Mouse (Mus musculus) forebrain, embryonic 16.5 days (tissue): Measurements from ENCODE around the gene Cacna1g. TPM values are rescaled to one million over a fixed set of nuclear protein-coding genes. Genes with fewer than 3 reads are reported as not detected.

ENCODE experiments used
- ATAC-seq: fragments of 200-750 bp; cut with Nextera tagmentation; 2 replicates; pipeline ENCODE4 v1.8.0; 2017; ENCODE audit warnings: mild to moderate bottlenecking, moderate library complexity
- H3K27ac ChIP-seq: fragments of 300-500 bp; sonication (generic); 2 replicates; pipeline ENCODE4 v1.5.1; 2014; ENCODE audit warnings: low read length, control low read depth
- H3K27me3 ChIP-seq: fragments of 300-500 bp; sonication (generic); replicated peaks from 2 replicates; pipeline ENCODE4 v1.6.1; 2014; ENCODE audit warnings: low read length; ENCODE audit not compliant: control insufficient read depth, insufficient read depth
- H3K36me3 ChIP-seq: fragments of 300-500 bp; sonication (generic); 2 replicates; pipeline ENCODE4 v1.6.1; 2014; ENCODE audit not compliant: control insufficient read depth, insufficient read depth
- H3K4me1 ChIP-seq: fragments of 300-500 bp; sonication (generic); replicated peaks from 2 replicates; pipeline ENCODE4 v1.6.1; 2014; ENCODE audit warnings: low read length; ENCODE audit not compliant: control insufficient read depth, insufficient read depth
- H3K4me2 ChIP-seq: fragments of 300-500 bp; sonication (generic); 2 replicates; pipeline ENCODE4 v1.6.1; 2014; ENCODE audit warnings: mild to moderate bottlenecking, low read length, control low read depth
- H3K4me3 ChIP-seq: fragments of 300-500 bp; sonication (generic); replicated peaks from 2 replicates; pipeline ENCODE4 v1.5.1; 2014; ENCODE audit warnings: mild to moderate bottlenecking, low read length, control low read depth
- H3K9ac ChIP-seq: fragments of 300-500 bp; sonication (generic); replicated peaks from 2 replicates; pipeline ENCODE4 v1.6.1; 2014; ENCODE audit warnings: low read depth, low read length, control low read depth
- H3K9me3 ChIP-seq: fragments of 300-500 bp; sonication (generic); 2 replicates; pipeline ENCODE4 v1.6.1; 2016; ENCODE audit warnings: low read length; ENCODE audit not compliant: control insufficient read depth
- WGBS: fragments of 180-500 bp; shearing (Covaris S2); extraction: QIAGEN DNeasy Blood & Tissue Kit; methylation state at CpG from one replicate; pipeline ENCODE4 v1.1.7; 2014; 5-methylcytosine and 5-hydroxymethylcytosine counted together
- polyA plus RNA-seq: library from polyadenylated mRNA; unstranded; fragments of >200 nt; fragmentation: Nextera tagmentation; extraction: Ambion mirVana; gene quantifications from 2 replicates; pipeline ENCODE4 v1.2.1, GENCODE M21; 2015

Gene Cacna1g
- polyA plus RNA-seq, 1 experiment from 2014 or later = 12.1 TPM

DNA sequence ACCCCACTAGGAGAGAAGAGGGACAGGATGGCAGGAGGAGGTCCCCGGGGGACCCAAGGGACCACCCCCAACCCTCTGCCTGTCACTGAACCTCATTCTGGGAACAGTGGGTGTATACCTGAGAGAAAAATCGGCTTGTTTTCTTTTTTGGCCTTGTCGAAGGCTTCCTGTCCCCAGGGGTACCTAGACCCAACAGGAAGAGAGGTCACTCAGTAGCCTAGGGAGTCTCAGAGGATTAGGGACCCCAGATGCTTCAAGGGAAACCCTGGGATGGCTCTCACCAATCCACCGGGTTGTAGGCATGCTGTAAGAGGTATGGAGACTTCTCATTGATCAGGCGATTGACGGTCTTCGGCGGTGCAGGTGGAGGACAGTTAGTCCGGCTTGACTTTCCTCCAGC is 10.6 kb upstream of the Cacna1g start:
- WGBS = 88% methylated on average over 9 of the region's 9 CpGs
- ATAC-seq = no peak

DNA sequence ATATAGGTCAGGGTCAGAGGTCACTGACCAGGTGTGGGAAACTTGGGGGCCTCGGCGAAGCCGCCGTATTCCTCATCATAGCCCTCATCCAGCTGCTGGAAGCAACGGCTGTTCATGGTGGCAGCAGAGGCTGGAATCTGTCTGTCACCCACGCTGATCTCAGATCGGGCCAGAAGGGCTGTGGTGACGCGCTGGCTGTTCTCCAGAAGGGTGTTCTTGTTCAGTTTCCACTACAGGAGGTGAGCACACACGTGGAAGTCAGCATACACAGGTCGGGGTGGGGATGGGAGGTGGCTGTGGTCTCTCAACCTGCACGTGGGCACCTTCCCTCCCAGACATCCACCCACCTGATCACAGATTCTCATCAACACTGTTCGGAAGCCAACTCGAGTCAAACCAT is 9.9 kb upstream of the Cacna1g start:
- WGBS = 80% methylated on average over 14 of the region's 14 CpGs
- Histone ChIP-seq H3K4me3 (no peak overlapping the region), H3K9ac (no peak overlapping the region), H3K27ac (no peak overlapping the region), H3K27me3 (no peaks in the 10 kb centered on the region), H3K36me3 (no peaks in the 10 kb centered on the region), H3K4me1 (no peaks in the 10 kb centered on the region), H3K9me3 (no peaks in the 10 kb centered on the region), H3K4me2 (no peak overlapping the region)
- ATAC-seq = no peak

More for the DNA sequence above, 10.6 kb upstream of the Cacna1g start:
- H3K4me3 ChIP-seq = no peak overlapping the region
- H3K9ac ChIP-seq = no peak overlapping the region
- no peak overlapping the region for H3K27ac ChIP-seq
- no peaks in the 10 kb centered on the region for H3K27me3 ChIP-seq
- no peaks in the 10 kb centered on the region for H3K4me1 ChIP-seq
- no peaks in the 10 kb centered on the region for H3K9me3 ChIP-seq
- no peaks in the 10 kb centered on the region for H3K36me3 ChIP-seq
- no peak overlapping the region for H3K4me2 ChIP-seq

DNA sequence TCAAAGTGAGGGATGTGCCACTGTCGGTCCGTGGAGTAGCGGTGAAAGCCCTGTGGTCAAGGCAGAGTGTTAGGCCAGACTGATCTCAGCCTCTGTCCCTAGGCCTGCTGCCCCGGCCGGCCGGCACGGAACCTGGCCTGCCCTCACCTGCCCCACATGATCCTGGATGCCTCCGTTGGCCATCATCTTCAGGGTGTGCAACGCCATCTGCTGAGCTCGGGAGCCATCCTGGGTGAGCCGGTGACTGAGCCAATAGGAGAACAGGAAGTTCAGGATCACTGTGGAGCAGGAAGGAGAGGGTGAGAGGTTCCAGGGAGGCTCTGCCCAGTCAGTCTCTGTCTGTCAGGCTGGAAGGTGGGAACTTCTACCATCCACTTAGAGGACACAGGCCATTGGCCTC is 9.4 kb upstream of the Cacna1g start:
- no peaks in the 10 kb centered on the region for H3K36me3 ChIP-seq
- H3K4me2 ChIP-seq = no peak overlapping the region
- no peak for ATAC-seq
- H3K9ac ChIP-seq = no peak overlapping the region
- H3K27me3 ChIP-seq = no peaks in the 10 kb centered on the region
- H3K9me3 ChIP-seq = no peaks in the 10 kb centered on the region
- H3K4me3 ChIP-seq = no peak overlapping the region
- WGBS = 79% methylated on average over 11 of the region's 11 CpGs
- no peaks in the 10 kb centered on the region for H3K4me1 ChIP-seq
- no peak overlapping the region for H3K27ac ChIP-seq

DNA sequence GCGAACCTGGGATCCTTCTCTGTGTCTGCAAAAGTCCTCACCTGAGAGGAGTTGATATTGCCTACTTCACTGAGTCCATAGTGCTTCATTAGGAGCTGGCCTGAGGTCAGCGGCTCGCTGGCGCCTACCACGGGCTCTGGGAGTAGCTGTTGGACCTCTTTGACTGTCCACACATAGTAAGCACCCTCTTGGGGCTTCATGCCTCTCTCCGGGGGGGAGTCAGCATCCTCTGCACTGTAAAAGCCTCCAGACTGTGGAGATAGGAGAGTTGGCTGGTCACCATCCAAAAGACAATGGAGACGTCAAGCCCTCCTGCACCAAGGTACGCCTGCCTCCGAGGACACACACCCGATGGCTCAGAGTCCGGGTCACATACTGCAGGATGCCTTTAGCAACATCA is 8.7 kb upstream of the Cacna1g start:
- no peaks in the 10 kb centered on the region for H3K4me1 ChIP-seq
- 92% methylated on average over 11 of the region's 11 CpGs for WGBS
- ATAC-seq = no peak

DNA sequence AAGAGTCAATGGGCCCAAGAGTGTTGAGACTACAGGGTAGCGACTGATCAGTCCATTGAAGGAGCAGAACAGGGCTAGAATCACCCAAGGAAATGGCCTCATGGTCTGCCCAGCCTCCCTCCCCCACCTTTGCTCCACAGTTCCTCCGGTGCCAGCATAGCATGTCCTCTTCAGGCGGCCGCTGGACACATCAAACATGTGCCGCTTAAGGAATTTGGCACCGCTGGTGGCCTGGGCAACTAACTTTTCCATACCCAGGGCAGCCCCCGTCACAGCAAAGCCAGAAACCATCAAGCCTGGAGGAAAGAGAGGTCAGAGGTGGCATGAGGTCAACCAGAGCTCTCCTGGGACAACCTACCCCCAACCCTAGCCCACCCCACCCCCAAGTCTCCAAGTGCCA is 8.0 kb upstream of the Cacna1g start:
- H3K36me3 ChIP-seq = no peaks in the 10 kb centered on the region
- H3K27me3 ChIP-seq = no peaks in the 10 kb centered on the region
- no peaks in the 10 kb centered on the region for H3K4me1 ChIP-seq
- WGBS = 95% methylated on average over 7 of the region's 7 CpGs
- no peak overlapping the region for H3K9ac ChIP-seq
- no peak overlapping the region for H3K4me2 ChIP-seq
- no peak overlapping the region for H3K4me3 ChIP-seq
- H3K27ac ChIP-seq = no peak overlapping the region
- no peak for ATAC-seq
- H3K9me3 ChIP-seq = no peaks in the 10 kb centered on the region

More for the DNA sequence above, 8.7 kb upstream of the Cacna1g start:
- Histone ChIP-seq H3K27ac (no peak overlapping the region), H3K4me3 (no peak overlapping the region), H3K9me3 (no peaks in the 10 kb centered on the region), H3K9ac (no peak overlapping the region), H3K4me2 (no peak overlapping the region), H3K36me3 (no peaks in the 10 kb centered on the region), H3K27me3 (no peaks in the 10 kb centered on the region)

DNA sequence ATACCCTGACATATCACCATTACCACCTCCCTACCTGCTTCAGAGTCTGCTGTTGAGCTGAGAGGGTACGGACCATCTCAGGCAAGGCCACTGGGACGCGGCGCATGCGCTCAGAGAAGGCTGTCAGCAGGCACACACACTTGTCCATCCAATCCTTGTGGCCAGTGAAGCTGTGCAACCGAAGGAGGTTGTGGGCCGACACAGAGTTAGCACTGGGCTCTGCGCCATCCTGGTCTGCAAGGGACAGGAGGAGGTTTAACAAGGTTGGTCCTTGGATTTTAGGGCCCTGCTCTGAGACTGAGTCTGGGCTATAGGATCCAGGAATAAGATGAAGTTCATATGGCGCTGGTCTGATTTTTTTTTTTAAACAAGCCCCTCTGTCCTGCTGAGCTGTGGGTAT is 6.4 kb upstream of the Cacna1g start:
- no peak overlapping the region for H3K27ac ChIP-seq
- peaks cover 7% of the 10 kb centered on the region for H3K4me1 ChIP-seq
- no peaks in the 10 kb centered on the region for H3K9me3 ChIP-seq
- H3K4me3 ChIP-seq = no peak overlapping the region
- no peak overlapping the region for H3K4me2 ChIP-seq
- 0 out of 2 replicates have a peak, but pooled peaks cover 5% of the 10 kb centered on the region for H3K27me3 ChIP-seq
- WGBS = 87% methylated on average over 9 of the region's 9 CpGs
- no peak for ATAC-seq
- H3K9ac ChIP-seq = no peak overlapping the region
- H3K36me3 ChIP-seq = no peaks in the 10 kb centered on the region

DNA sequence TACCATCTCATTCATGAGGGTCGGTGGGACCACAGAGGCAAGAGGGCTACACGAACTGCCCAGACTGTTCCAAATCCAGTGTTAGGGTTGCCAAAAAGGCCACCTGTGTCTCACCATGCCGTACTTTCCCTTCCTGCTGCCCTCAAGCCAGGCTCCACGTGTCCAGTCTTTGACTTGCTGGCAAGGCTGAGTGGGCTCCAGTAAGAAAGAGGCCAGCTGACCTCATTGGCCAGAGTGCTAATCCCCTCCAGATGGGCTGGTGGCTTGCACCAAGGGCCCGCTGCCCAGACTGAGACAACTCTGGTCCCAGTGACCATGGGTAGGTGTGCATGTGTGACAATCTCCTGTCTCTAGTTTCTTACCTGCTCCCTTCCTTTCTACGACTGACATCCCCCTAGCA is 3.7 kb upstream of the Cacna1g start:
- Histone ChIP-seq H3K27ac (no peak overlapping the region), H3K4me3 (no peak overlapping the region), H3K4me1 (peaks cover 27% of the 10 kb centered on the region), H3K36me3 (no peaks in the 10 kb centered on the region), H3K9me3 (no peaks in the 10 kb centered on the region), H3K9ac (no peak overlapping the region), H3K4me2 (no peak overlapping the region), H3K27me3 (peaks cover 10% of the 10 kb centered on the region)
- ATAC-seq = no peak
- 71% methylated on average over 6 of the region's 6 CpGs for WGBS

DNA sequence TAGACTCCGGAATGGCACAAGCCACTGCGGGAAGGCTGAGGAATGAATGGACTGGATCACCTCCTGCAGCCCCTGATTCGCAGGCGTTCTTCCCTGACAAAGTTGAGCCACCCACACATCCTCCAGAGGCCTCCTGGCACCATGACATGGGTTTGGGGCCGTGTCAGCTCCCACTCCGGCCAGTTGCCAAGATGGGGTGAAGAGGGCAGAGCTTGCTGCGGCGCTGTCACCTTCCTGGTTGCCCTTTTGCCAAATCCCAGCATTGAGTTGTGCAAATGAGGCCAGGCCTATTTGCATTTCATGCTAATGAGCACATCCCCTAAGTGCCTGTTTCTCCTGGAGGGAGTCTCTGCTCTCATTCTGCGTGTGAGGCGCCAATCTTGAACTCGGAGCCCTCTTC is 1.7 kb upstream of the Cacna1g start:
- H3K4me3 ChIP-seq = no peak overlapping the region
- no peak overlapping the region for H3K9ac ChIP-seq
- peaks cover 10% of the 10 kb centered on the region for H3K27me3 ChIP-seq
- H3K36me3 ChIP-seq = no peaks in the 10 kb centered on the region
- peaks cover 42% of the 10 kb centered on the region for H3K4me1 ChIP-seq
- 4% methylated on average over 11 of the region's 11 CpGs for WGBS
- no peak for ATAC-seq
- H3K9me3 ChIP-seq = no peaks in the 10 kb centered on the region
- H3K4me2 ChIP-seq = 0 out of 2 replicates have a peak overlapping the region, but pooled peaks have one; percentile 1
- no peak overlapping the region for H3K27ac ChIP-seq

DNA sequence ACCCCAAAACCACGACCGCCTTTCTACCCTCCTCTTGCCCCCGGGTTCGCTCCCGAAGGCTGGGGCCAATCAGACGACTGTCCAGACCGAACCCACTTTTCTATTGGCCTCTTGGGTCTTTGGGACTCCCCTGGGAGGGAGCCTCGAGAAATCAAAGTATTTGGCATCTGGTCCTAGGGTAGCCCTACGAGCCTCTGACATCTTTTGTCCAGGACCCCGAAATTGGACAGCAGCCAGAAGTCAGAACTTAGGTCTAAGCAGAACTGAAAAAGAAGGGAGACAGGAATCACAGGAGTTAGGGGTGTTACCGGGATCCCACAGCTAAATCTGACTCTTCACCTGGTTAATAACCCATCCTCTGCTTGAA is 529 bp upstream of the Cacna1g start:
- H3K4me2 ChIP-seq = peak overlapping the region; percentile 95
- H3K4me1 ChIP-seq = peaks cover 53% of the 10 kb centered on the region
- 0 out of 2 replicates have a peak, but pooled peaks have one; percentile 5 for ATAC-seq
- H3K27me3 ChIP-seq = peaks cover 10% of the 10 kb centered on the region
- H3K4me3 ChIP-seq = peak overlapping the region; percentile 74
- H3K36me3 ChIP-seq = no peaks in the 10 kb centered on the region
- peak overlapping the region; percentile 75 for H3K9ac ChIP-seq
- no peak overlapping the region; the same call in none of the 2 replicates for H3K27ac ChIP-seq
- 2% methylated on average over 11 of the region's 11 CpGs for WGBS
- no peaks in the 10 kb centered on the region for H3K9me3 ChIP-seq
